22 mouse cellular contexts compared by ENCODE assay signal in the genomic region with DNA sequence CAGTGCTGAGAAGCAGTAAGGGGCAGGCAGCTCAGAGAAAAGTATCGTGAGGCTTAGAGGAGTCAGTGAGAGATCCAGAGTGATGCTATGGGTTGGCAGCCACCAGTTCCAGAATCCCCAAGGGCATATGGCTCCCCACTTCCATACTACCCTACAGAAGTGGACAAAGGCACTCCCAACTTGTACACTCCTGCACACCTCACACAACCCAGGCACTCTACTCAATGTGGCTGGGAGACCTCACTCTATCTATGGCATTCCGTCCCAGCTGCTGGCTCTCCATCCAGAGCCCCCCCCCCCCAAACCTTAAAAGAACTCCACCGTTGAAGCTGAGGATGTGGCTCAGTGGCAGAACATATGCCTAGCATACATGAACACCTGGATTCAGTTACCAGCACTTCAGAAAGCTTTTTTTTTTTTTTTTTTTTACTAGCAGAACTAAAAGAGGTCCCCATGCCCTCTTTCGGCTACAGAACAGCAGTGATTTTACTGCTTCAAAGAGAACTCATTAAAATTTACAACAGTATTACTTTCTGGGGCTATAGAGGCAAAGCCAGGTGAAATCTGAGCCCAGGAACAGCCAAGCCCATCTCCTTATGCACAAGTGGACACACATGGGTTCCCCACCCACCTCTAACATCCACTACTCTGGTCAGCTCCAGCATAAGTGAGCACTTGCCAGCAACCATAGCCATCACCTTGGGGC.
DNase-seq lines count a peak whose midpoint lies in the region; ATAC-seq and TF ChIP-seq lines count a peak whose summit lies in the region.
"Had no signal": no experiment of that assay in that cellular context is flagged by ENCODE, and none has a peak within 500 bp of the region (broad histone marks: within the 10 kb centered on the region; RNA-seq: fewer than 3 reads in every experiment).

No protein-coding gene starts in this region.

- H3K27ac ChIP-seq in heart, embryonic 12.5 days (ENCODE audit: poor library complexity, severe bottlenecking) = no peak overlapping the region
- no peak overlapping the region for H3K27ac ChIP-seq in kidney, postnatal 0 days
- peak overlapping the region; percentile 33; the same call in 1 of the 2 replicates for H3K27ac ChIP-seq in embryonic facial prominence, embryonic 13.5 days
- H3K27ac ChIP-seq in limb, embryonic 11.5 days (replicated peaks; ENCODE audit: low read depth, low read length) = peak overlapping the region; percentile 38
- H3K27ac ChIP-seq: forebrain, embryonic 12.5 days; hindbrain, embryonic 15.5 days; intestine, embryonic 15.5 days; liver, embryonic 15.5 days; lung, embryonic 15.5 days; midbrain, embryonic 15.5 days; stomach, postnatal 0 days had no signal

- ATAC-seq in heart, embryonic 12.5 days (ENCODE audit: insufficient number of reproducible peaks, low FRiP score) = no peak
- ATAC-seq in kidney, postnatal 0 days (replicated peaks; ENCODE audit: low FRiP score, low read depth) = no peak
- no peak for ATAC-seq in embryonic facial prominence, embryonic 13.5 days (ENCODE audit: insufficient number of reproducible peaks, insufficient read depth, low FRiP score, low TSS enrichment, low read depth)
- ATAC-seq in limb, embryonic 11.5 days (ENCODE audit: insufficient number of reproducible peaks, low FRiP score, low TSS enrichment, low read depth) = peak; percentile 70

- TF ChIP-seq CTCF in kidney, postnatal 0 days (IDR thresholded peaks at IDR 0.05; ENCODE audit: low read depth) = no peak

- no peak overlapping the region for H3K9ac ChIP-seq in heart, embryonic 12.5 days
- no peak overlapping the region for H3K9ac ChIP-seq in kidney, postnatal 0 days (ENCODE audit: low read depth, low read length)
- H3K9ac ChIP-seq in embryonic facial prominence, embryonic 13.5 days = no peak overlapping the region
- H3K9ac ChIP-seq in limb, embryonic 11.5 days (ENCODE audit: low read length) = no peak overlapping the region
- H3K9ac ChIP-seq: forebrain, embryonic 12.5 days; forebrain, postnatal 0 days; hindbrain, embryonic 15.5 days; intestine, embryonic 15.5 days; liver, embryonic 15.5 days; lung, embryonic 15.5 days; midbrain, embryonic 15.5 days had no signal

- peaks cover 39% of the 10 kb centered on the region for H3K4me1 ChIP-seq in heart, embryonic 12.5 days (replicated peaks)
- peaks cover 7% of the 10 kb centered on the region; the same call in 1 of the 2 replicates for H3K4me1 ChIP-seq in kidney, postnatal 0 days (replicated peaks; ENCODE audit: insufficient read depth, low read length)
- H3K4me1 ChIP-seq in embryonic facial prominence, embryonic 13.5 days = peaks cover 28% of the 10 kb centered on the region
- peaks cover 43% of the 10 kb centered on the region for H3K4me1 ChIP-seq in limb, embryonic 11.5 days (ENCODE audit: control insufficient read depth, insufficient read depth, low read length)
- H3K4me1 ChIP-seq: liver, embryonic 15.5 days had no signal

- WGBS in heart, embryonic 12.5 days = 84% methylated on average over 4 of the region's 4 CpGs
- 56% methylated on average over 4 of the region's 4 CpGs for WGBS in kidney, postnatal 0 days
- WGBS in embryonic facial prominence, embryonic 13.5 days = 39% methylated on average over 4 of the region's 4 CpGs
- 17% methylated on average over 4 of the region's 4 CpGs for WGBS in limb, embryonic 11.5 days

- no peaks in the 10 kb centered on the region for H3K27me3 ChIP-seq in heart, embryonic 12.5 days (replicated peaks)
- no peaks in the 10 kb centered on the region for H3K27me3 ChIP-seq in kidney, postnatal 0 days (ENCODE audit: insufficient read depth, low read length)
- no peaks in the 10 kb centered on the region for H3K27me3 ChIP-seq in embryonic facial prominence, embryonic 13.5 days
- H3K27me3 ChIP-seq in limb, embryonic 11.5 days (ENCODE audit: control insufficient read depth, insufficient read depth, low read length) = no peaks in the 10 kb centered on the region
- H3K27me3 ChIP-seq: hindbrain, embryonic 15.5 days; intestine, embryonic 15.5 days; liver, embryonic 15.5 days; lung, embryonic 15.5 days; midbrain, embryonic 15.5 days; Patski had no signal

- DNase-seq in heart, adult 11 months = peak; percentile 77
- peak; percentile 59 for DNase-seq in kidney, postnatal 0 days (ENCODE audit: low spot score)
- DNase-seq in kidney, postnatal 10 days = no peak
- peak; percentile 68 for DNase-seq in limb, embryonic 11.5 days (ENCODE audit: low spot score)
- no peak for DNase-seq in cerebellum, adult 9-11 months
- no peak for DNase-seq in cerebellum, postnatal 36 days
- DNase-seq: right cerebral cortex, postnatal 4 days had no signal

- H3K36me3 ChIP-seq in heart, embryonic 12.5 days = no peaks in the 10 kb centered on the region
- no peaks in the 10 kb centered on the region for H3K36me3 ChIP-seq in kidney, postnatal 0 days (ENCODE audit: insufficient read depth, low read length)
- H3K36me3 ChIP-seq in embryonic facial prominence, embryonic 13.5 days = no peaks in the 10 kb centered on the region
- no peaks in the 10 kb centered on the region for H3K36me3 ChIP-seq in limb, embryonic 11.5 days (ENCODE audit: control insufficient read depth, insufficient read depth, low read length)
- H3K36me3 ChIP-seq: forebrain, embryonic 12.5 days; hindbrain, embryonic 15.5 days; intestine, embryonic 15.5 days; liver, embryonic 15.5 days; lung, embryonic 15.5 days; midbrain, embryonic 10.5 days; midbrain, embryonic 15.5 days had no signal

- no peaks in the 10 kb centered on the region for H3K9me3 ChIP-seq in heart, embryonic 12.5 days (replicated peaks)
- no peaks in the 10 kb centered on the region for H3K9me3 ChIP-seq in kidney, postnatal 0 days (replicated peaks; ENCODE audit: low read length)
- H3K9me3 ChIP-seq in embryonic facial prominence, embryonic 13.5 days = no peaks in the 10 kb centered on the region
- no peaks in the 10 kb centered on the region for H3K9me3 ChIP-seq in limb, embryonic 11.5 days (ENCODE audit: control insufficient read depth, low read length)
- H3K9me3 ChIP-seq: forebrain, embryonic 12.5 days; hindbrain, embryonic 15.5 days; intestine, embryonic 15.5 days; liver, embryonic 15.5 days; lung, embryonic 15.5 days; midbrain, embryonic 10.5 days; midbrain, embryonic 15.5 days had no signal

- H3K4me2 ChIP-seq in heart, embryonic 12.5 days = no peak overlapping the region
- H3K4me2 ChIP-seq in kidney, postnatal 0 days (ENCODE audit: low read length) = no peak overlapping the region
- no peak overlapping the region for H3K4me2 ChIP-seq in embryonic facial prominence, embryonic 13.5 days
- H3K4me2 ChIP-seq in limb, embryonic 11.5 days (ENCODE audit: low read depth, severe bottlenecking) = peak overlapping the region; percentile 10; the same call in 1 of the 2 replicates
- H3K4me2 ChIP-seq: forebrain, embryonic 12.5 days; heart, embryonic 11.5 days; hindbrain, embryonic 15.5 days; intestine, embryonic 15.5 days; liver, embryonic 15.5 days; lung, embryonic 15.5 days; midbrain, embryonic 15.5 days had no signal

- no peak overlapping the region for H3K4me3 ChIP-seq in heart, embryonic 12.5 days
- no peak overlapping the region for H3K4me3 ChIP-seq in kidney, postnatal 0 days (replicated peaks; ENCODE audit: low read depth, low read length)
- no peak overlapping the region for H3K4me3 ChIP-seq in embryonic facial prominence, embryonic 13.5 days
- H3K4me3 ChIP-seq in limb, embryonic 11.5 days (ENCODE audit: low read depth, low read length) = no peak overlapping the region
- H3K4me3 ChIP-seq: erythroblast, embryonic 14.5 days; forebrain, embryonic 12.5 days; hindbrain, embryonic 15.5 days; intestine, embryonic 15.5 days; left cerebral cortex, adult 2 months; liver, embryonic 15.5 days; lung, embryonic 15.5 days; midbrain, embryonic 10.5 days; midbrain, embryonic 15.5 days had no signal

Comparison
In these comparisons a context has a peak if more than half of its experiments do, and no peak if none do; other contexts are left out.
1. DNase-seq: peak in heart, adult 11 months (single experiment), kidney, postnatal 0 days (single experiment) and limb, embryonic 11.5 days (single experiment); none in kidney, postnatal 10 days (single experiment), cerebellum, adult 9-11 months (single experiment) and cerebellum, postnatal 36 days (0 of 2).
2. H3K27ac ChIP-seq: peak in embryonic facial prominence, embryonic 13.5 days (single experiment) and limb, embryonic 11.5 days (single experiment); none in heart, embryonic 12.5 days (single experiment) and kidney, postnatal 0 days (single experiment).